Mouse (Mus musculus): Measurements from ENCODE around the gene Pcgf6.
A peak's percentile ranks its signal among the peaks of the same experiment; 100 is the strongest.
"Not testable (repeated sequence)": the region's sequence is repeated elsewhere in the genome, so short reads cannot be mapped to it uniquely, and the experiment has no call there.

The Pcgf6 gene

DNA sequence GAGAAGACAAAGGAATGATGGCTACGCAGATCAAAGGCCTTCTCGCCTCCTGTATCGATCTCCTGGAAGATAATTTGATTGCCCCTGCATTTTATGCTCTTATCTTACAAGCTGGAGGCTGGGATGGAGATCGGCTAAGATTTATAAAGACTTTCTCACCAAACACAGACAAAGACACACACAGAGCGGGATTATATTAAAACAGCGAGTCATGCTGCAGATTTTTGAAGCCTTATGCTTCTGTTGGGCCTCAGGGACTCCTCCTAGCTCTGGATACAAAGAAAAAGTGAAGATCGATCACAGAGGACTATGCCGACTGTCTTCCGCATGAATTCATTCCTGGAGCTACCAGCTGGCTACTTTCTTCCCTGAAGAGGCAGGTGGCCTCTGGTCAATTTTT, 20.9 kb downstream of the Pcgf6 start:
- DNase-seq (ENCODE audit: low read depth, low spot score) = no peak

DNA sequence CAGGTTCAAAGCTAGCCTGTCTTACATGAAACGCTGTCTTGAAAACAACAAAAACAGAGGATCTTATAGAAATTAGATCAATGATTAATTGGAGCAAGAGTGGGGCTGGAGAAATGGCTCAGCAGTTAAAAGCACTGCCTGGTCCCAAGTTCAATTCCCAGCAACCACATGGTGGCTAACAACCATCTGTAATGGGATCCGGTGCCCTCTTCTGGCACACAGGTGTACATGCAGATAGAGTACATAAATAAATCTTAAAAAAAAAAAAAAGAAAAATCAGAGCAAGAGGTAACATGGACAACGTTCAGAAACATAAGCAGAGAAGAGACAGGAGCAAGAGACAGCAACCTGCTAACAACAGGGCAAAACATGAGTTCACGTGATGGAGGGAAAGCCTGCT, 24.2 kb downstream of the Pcgf6 start:
- no peak for DNase-seq (ENCODE audit: low read depth, low spot score)

DNA sequence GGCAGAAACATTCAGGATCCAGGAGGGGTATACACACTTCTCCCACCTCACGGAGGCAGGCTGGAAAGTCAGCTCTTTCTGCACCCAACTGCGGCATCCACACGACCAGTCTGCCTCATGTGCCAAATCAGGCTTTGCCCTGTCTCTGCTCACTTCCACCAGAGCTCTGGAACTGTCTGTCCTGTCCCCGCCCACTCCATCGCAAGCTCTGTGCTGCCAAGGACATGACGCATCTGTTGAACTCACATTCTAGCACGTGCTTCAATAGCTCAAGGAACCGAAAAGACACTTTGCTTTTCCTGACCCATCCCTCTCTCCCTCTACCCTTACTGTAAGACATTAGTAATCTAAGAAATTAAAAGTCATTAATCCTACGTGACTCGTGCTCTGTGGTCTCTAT, 25.8 kb downstream of the Pcgf6 start:
- DNase-seq (ENCODE audit: low read depth, low spot score) = peak; percentile 74

DNA sequence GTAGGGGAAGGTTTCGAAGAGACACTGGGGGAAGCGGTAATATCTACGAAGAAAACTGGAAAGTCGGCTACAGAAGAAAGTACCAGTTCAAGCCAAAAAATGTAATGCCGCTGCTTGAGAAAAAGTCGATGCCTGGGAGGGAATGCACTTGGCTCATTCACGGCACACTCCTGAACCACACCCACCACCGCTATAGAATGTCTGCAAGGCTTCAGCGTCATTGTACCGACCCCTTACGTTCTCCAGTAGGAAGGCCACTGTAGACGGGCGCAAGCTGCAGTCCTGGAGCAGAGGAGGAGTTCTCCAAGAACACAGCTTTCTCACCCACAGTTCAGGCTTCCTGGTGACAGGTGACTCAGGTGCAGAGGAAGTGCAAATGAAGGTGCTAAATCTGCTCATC, 27.2 kb downstream of the Pcgf6 start:
- no peak for DNase-seq (ENCODE audit: low read depth, low spot score)

DNA sequence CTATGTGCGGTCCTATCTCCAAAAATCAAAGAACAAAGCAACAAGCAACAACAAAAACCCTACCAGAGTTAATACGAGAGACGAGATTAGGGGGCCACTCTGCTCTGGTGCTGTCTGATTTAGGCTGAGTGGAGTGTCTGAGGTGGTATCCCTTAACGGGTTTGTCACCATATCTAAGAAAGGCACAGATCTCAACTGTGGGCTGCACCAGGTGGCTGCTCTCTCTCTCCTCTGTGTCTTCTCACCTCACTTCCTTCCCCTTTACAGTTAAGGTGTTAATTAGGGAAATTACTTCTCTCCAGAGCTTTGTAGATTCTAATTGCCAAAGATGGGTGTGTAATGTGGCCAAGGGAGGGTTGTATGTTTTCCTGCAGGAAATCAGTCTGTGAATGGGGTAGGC, 28.0 kb downstream of the Pcgf6 start:
- DNase-seq (ENCODE audit: low read depth, low spot score) = no peak

DNA sequence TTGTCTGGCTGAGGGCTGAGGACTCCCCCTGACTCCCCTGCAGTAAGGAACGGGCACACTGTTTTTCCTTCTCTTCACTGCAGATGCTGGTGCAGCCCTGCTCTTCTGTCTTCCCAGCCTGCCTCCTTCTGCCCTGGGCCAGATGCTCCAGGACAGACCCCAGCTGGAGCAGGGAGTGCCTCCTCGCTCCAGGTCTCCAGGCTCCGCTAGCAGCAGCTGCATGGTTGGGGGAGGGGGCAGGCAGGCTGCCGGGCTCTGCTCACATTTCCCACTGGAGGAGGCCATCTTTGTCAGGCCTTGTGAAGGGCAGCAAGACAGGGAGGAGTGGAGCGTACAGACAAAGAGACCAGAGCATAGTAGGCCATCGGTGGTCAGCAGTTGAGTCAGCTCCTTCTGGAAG, 31.4 kb downstream of the Pcgf6 start:
- DNase-seq (ENCODE audit: low read depth, low spot score) = peak; percentile 51

DNA sequence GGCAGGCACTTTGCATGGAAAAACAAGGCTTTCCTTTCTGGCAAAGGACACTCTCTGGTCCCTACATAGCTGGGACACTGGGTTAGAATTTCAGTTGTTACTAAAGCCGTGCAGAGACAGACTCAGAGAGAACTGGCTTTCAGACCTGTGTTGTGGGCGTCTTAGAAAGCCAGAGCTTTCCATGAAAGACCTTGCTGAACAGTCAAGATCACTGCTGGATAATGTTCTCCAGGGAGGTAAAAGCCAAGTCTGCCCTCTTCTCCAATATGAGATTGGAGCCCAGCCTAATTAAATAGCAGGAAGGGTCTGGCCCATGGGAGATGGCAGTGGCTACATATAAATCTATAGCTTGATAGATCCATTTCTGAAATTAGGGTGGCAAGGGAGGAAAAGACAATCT, 32.4 kb downstream of the Pcgf6 start:
- no peak for DNase-seq (ENCODE audit: low read depth, low spot score)

DNA sequence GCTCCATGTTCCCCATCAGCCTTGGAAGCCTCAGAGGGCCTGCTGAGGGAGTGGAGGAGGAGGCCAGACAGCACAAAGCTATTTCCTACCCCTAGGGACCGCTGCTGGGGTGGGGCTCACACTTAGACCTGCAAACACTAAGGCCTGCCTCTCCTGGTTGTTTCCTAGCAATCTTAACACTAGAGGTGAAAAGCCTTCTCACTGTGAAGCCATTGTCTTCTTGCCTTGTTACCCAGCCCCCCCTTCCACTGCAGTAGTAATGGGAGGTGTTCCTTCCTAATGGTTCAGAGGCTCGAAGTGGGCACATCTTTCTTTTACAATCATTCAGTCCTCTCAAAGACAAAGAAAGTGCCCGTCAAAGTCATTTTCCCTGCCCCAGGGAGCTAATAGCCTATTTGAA, 32.9 kb downstream of the Pcgf6 start:
- peak; percentile 60 for DNase-seq (ENCODE audit: low read depth, low spot score)

DNA sequence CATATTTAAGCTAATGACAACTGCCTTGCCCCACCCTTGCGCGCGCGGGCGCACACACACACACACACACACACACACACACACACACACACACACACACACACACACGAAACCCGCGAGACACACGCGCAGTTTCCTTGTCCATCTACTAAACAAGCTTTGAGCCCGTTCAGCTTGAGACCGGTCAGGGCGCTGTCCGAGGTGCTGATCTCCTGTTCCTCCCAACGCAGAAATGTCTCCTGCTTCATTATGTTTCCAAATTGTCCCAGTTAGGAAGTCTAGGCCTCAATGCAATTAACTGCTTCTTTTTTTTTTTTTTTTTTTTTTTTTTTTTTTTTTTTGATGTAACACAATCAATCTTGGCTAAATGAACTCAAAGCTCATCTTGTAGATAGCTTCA, 34.2 kb downstream of the Pcgf6 start:
- peak; percentile 58 for DNase-seq (ENCODE audit: low read depth, low spot score)

DNA sequence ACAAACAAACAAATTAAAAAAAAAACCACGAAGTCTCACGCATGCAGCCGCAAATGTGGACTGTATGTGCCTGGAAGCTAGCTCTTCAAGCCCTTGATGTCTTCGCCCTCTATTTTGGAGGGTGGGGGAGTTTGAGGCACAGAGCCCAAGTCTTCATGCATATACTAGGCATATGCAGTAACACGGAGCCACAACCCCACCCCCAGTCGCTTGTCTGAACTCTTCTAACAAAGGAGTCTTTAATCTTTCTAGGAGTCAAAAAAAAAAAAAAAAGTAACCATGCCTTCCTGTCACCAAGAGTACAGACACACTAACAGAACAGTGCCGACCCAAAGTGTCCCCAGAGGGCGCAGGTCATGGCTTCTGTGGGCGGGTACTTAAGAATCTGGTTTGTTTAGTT, 34.7 kb downstream of the Pcgf6 start:
- peak; percentile 45 for DNase-seq (ENCODE audit: low read depth, low spot score)

DNA sequence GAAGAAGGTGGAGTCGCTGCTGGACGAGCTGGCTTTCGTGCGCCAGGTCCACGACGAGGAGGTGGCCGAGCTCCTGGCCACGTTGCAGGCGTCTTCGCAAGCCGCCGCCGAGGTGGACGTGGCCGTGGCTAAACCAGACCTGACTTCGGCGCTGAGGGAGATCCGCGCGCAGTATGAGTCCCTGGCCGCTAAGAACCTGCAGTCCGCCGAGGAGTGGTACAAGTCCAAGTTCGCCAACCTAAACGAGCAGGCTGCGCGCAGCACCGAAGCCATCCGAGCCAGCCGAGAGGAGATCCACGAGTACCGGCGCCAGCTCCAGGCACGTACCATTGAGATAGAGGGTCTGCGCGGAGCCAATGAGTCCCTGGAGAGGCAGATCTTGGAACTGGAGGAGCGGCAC, 35.3 kb downstream of the Pcgf6 start:
- DNase-seq (ENCODE audit: low read depth, low spot score) = no peak

DNA sequence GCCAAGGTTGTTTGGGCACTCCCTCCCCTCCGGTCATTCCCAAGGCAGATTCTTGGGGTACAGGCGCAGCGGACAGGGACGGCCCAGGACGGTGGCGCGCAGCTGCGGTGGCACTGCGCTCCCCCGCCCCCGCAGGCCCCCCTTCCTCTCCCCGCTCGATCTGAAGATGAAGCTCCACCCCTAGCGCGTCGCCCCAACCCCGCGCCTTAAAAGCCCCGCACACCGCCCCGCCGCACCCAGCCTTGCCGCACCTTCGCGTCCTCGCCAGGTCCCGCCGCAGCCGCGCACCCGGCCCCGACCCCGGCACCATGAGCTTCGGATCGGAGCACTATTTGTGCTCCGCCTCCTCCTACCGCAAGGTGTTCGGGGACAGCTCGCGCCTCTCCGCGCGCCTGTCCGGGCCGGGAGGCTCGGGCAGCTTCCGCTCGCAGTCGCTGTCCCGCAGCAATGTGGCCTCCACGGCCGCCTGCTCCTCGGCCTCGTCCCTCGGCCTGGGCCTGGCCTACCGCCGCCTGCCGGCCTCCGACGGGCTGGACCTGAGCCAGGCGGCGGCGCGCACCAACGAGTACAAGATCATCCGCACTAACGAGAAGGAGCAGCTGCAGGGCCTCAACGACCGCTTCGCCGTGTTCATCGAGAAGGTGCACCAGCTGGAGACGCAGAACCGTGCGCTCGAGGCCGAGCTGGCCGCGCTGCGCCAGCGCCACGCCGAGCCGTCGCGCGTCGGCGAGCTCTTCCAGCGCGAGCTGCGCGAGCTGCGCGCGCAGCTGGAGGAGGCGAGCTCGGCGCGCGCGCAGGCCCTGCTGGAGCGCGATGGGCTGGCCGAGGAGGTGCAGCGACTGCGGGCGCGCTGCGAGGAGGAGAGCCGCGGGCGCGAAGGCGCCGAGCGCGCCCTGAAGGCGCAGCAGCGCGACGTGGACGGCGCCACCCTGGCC, 36.0 kb downstream of the Pcgf6 start, which contains the start of the genes Ina and Nt5c2:
Ina (plus strand) TSS at position 252 of the 935 bp plus-strand sequence.
Nt5c2 (minus strand) TSS at position 707 of the 935 bp plus-strand sequence.
- peak; percentile 96 for DNase-seq (ENCODE audit: low read depth, low spot score)

DNA sequence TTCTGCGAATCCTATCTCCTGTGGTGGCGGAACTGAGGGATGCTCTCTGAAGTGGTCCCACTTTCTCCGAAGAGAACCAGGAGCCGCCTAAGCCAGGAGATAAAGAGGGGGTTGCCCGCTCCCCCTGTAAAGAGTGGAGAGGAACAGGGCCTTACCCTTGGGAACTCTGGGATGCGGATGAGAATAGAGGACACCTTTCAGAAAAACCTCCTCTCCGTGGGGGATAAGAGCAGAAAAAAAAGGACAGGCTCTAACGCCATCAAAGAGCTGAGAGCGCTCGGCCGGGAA, 36.6 kb downstream of the Pcgf6 start:
- no peak for DNase-seq (ENCODE audit: low read depth, low spot score)

DNA sequence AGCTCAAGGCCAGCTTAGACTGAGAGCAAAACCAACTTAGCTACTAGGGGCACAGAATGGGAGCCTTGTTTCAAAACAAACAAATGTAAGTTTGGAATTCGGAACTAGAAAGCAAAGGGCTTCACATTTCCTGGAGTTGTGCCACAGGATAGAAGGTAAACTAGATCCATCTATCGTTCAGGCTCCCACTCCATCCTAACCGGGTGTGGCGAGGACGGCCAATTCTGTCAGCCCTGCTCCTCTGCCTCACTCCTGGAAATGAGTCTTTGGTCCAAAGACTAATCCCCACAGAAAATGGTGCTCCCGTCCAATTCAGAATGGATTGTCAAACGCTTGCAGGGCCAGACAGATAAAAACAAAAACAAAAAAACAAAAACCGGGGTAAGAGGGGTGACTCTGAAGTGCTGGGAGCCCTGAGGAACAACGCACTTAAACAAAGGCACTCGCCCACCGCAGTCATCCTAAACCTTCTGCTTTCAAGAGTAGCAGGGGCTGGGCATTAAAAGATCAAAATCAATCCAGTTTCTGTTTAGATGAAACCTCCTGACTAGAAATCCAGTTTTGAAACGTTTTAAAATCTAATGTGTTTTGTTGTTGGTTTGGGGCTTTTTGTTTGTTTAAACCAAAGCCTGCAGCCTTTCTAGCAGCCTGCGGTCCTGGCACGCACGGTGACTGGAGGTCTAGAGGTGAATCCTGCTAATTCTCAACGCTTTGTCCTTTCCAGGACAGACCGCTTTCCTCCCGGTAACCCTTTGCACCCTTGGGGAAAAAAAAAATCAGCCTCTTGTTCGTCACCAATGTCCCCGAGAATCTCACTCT, 37.2 kb downstream of the Pcgf6 start:
- peak; percentile 47 for DNase-seq (ENCODE audit: low read depth, low spot score)

DNA sequence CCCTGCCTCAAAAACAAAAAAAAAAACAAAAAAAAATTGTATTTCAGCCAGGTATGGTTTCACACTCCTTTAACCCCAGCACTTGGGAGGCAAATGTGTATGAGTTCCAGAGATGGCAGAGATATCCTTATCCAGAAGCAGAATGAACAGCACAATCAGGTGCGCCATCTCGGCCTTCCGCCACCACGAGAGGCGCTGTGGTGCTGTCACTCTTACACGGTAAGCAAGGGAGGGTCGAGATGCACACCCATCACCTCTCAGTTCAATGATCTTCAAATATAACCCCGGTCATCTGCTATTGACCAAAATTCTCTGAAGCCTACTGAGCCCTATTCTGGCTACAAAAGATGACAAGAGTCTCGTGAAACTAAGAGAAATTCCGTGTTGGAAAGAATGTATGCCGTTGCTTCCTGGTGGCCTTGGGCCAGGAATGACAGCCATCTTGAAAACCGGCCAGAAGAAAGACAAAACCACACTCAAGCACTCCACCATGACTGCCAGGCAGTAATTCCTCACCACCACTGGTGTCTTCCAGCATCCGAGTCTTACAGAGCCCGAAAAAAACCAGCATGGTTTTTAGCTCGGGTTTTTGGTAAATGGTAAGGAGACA, 38.1 kb downstream of the Pcgf6 start:
- DNase-seq (ENCODE audit: low read depth, low spot score) = no peak

DNA sequence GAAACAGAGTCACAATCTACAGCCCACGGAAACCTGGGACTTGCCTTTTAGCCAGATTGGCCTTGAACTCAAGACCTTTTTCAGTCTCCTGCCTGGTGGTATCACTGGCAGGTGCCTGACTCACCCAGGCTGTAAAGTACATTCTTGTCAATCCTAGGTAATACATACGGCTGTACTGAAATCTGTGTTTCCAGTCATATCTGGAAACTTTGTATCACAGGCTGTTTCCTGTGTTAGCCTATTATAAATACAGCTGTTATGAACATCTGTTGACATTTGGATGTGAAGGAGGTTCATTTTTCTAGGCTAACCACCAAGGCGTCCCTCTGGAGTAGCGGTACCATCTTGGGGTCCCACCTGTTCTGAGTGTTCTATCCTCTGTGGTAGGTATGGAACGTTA, 40.8 kb downstream of the Pcgf6 start:
- no peak for DNase-seq (ENCODE audit: low read depth, low spot score)

DNA sequence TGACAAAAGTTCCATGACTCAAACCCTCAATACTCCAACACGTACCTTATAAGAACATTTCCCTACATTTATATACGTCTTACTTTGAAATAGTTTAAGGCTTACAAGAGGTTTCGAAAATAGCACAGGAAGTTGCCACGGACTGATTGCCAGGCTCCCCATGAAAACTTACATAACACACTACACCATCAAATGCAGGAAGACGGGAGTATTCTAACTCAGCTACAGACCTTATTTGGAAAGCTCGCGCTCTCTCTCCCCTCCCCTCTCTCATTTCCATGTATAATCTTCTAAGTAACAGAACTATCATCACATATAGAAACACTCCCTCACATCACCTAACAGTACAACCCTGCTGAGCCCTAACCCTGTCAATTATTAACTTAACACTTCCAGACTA, 41.3 kb downstream of the Pcgf6 start:
- peak; percentile 72 for DNase-seq (ENCODE audit: low read depth, low spot score)

DNA sequence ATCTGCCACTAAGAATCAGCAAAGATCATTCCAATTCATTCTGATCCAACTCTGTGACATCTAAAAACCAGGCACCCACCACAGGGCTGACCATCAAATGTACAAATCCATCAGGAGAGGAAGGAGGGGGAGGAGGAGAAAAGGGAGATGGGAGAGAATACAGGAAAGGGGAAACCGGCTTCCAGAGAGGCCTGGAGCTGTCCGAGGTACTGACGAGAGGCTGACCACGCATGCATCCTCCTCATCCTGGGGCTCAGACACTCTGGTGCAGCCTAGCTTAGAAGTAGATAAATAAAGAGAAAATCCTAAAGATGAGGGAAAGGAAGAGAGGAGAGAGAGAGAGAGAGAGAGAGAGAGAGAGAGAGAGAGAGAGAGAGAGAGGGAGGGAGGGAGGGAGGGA, 44.4 kb downstream of the Pcgf6 start:
- no peak for DNase-seq (ENCODE audit: low read depth, low spot score)

DNA sequence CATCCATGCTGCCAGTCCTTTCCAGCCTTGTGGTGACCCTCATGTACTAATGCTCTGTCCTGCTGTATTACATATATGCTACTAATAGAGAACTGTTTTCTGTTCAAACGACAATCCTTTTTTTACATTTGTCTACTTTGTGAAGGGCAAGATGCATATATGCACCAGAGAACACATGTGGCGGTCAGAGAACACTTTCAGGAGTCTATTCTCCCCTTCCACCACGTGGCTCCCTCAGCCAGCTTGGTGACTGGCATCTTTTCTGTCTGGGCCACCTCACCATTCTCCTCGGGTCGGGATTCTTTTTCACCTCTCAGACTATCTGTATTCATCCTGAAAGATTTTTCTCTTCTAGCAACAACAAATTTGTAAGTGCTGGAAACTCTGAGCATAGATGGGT, 44.8 kb downstream of the Pcgf6 start:
- DNase-seq (ENCODE audit: low read depth, low spot score) = no peak

DNA sequence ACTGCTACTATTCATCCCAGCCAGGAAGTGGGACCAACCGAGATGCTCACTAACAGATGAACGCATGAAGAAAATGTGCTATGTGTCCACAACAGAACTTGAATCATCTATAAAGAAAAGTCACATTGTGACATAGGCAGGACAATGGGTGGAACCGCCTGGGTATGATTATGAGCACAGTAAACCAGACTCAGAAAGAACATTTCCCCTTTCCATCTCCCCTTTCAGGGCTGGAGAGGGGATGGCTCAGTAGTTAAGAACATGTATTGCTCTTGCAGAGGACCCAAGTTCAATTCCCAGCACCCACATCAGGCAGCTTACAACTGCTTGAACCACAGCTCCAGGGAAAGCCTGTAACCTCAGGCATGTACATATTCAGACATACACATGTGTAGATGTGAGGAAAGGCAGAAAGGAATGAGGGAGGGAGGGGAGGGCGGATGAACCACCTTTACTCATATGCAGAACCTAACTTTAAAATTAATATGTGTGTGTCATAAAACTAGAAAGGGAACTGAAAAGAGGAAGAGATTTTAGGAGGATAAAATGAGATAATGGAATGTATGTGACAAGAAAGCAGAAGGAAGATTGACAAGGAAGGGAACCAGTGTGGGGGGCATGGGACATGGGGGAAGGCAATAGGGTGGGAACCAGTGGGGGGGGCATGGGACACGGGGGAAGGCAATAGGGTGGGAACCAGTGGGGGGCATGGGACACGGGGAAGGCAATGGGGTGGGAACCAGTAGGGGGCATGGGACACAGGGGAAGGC, 46.8 kb downstream of the Pcgf6 start:
- no peak for DNase-seq (ENCODE audit: low read depth, low spot score)

DNA sequence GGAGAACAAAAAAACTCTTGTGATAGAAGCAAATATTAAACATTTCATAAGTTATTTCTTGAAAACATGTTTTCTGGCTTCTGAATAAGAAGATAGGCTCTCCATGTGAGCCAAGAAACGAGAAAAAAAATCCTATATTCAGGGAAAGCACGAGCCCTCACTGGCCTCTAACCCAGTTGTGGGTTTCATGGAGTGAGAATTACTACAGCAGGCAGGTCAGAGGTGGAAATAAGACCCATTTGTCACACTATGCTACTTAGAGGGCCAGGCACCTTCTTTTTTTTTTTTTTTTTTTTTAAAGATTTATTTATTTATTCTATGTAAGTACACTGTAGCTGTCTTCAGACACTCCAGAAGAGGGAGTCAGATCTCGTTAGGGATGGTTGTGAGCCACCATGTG, 50.3 kb downstream of the Pcgf6 start:
- DNase-seq (ENCODE audit: low read depth, low spot score) = not testable (repeated sequence)

DNA sequence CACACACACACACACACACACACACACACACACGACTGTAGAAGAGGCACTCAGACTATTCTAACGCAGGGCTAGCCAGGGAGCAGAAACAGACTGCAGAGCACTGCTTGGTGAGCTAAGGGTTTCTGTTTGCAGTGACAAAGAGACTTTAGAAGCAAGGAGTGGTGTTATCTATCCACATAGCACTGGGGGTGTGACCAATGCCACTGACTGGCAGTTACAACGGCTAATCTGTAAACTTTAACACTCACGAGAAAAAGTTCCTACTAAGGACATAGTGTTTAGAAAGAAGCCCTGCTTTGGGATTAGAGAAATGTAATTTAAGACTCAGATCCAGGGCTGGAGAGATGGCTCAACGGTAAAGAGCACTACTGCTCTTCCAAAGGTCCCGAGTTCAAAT, 51.0 kb downstream of the Pcgf6 start:
- DNase-seq (ENCODE audit: low read depth, low spot score) = no peak

Data from brain, adult 2 months (tissue).